Mouse (Mus musculus) yolk sac, embryonic 10.5 days (tissue): ENCODE data around the gene Ctag2.

ENCODE experiments used
- DNase-seq: peaks from one replicate; pipeline ENCODE4 v3.0.0-alpha.2; 2017; ENCODE audit warnings: low spot score

The Ctag2 gene

DNA sequence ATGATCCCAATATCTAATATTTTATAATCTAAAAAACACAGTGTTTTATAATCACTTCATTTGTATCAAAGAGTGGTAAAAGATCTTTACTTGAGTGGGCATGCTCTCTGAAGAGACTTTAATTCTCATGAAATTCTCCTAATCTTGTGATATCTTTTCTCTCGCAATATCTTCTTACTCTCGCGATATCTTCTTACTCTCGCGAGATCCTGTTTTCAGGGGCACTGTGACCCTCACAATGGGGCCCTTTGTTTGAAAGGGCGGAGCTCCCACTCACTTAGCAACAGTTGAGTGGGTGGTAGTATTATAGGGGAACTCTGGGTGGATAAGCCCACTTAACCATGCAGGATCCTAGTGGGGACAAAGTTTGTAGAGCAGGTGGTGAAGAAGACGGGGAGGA lies at the start of gene Ctag2:
Gene Ctag2 (plus strand): TSS at position 301 of the 400 bp plus-strand sequence.
- DNase-seq: no peak
